Mouse (Mus musculus) testis, postnatal 14 days (tissue): ENCODE results near the gene Hist2h2ab.
"Not testable (repeated sequence)": the region's sequence is repeated elsewhere in the genome, so short reads cannot be mapped to it uniquely, and the experiment has no call there.

Source experiments
- DNase-seq: peaks from one replicate; pipeline ENCODE4 v3.0.0; 2021; ENCODE audit warnings: low spot score

The Hist2h2ab gene

GRCm38 (mm10) chr3:96219661-96220130, at the start of gene Hist2h2ab, which contains the start of gene Bola1:
Gene Hist2h2ab (plus strand): TSS chr3:96219865.
Gene Bola1 (minus strand): TSS chr3:96219709.
- peak; percentile 64 for DNase-seq

GRCm38 (mm10) chr3:96170276-96170675, 49.4 kb upstream of the Hist2h2ab start:
- no peak for DNase-seq

GRCm38 (mm10) chr3:96170976-96171545, 48.6 kb upstream of the Hist2h2ab start:
- no peak for DNase-seq

- no peak for DNase-seq
These were observed 48.0 kb upstream of the Hist2h2ab start for GRCm38 (mm10) chr3:96171583-96172196.

GRCm38 (mm10) chr3:96172197-96173178, 47.2 kb upstream of the Hist2h2ab start, which contains the start of gene Sf3b4:
Gene Sf3b4 (plus strand): TSS chr3:96172332.
- peak; percentile 87 for DNase-seq

GRCm38 (mm10) chr3:96173185-96173584, 46.5 kb upstream of the Hist2h2ab start:
- no peak for DNase-seq

- not testable (repeated sequence) for DNase-seq
These were observed 45.6 kb upstream of the Hist2h2ab start for GRCm38 (mm10) chr3:96174042-96174441.

GRCm38 (mm10) chr3:96175251-96175650, 44.4 kb upstream of the Hist2h2ab start:
- no peak for DNase-seq

GRCm38 (mm10) chr3:96178427-96178826, 41.2 kb upstream of the Hist2h2ab start:
- no peak for DNase-seq

GRCm38 (mm10) chr3:96178902-96179301, 40.8 kb upstream of the Hist2h2ab start:
- no peak for DNase-seq

- DNase-seq = no peak
These were observed 40.1 kb upstream of the Hist2h2ab start for GRCm38 (mm10) chr3:96179531-96179930.

GRCm38 (mm10) chr3:96180727-96181477, 38.8 kb upstream of the Hist2h2ab start, which contains the start of gene Sv2a:
Gene Sv2a (plus strand): TSS chr3:96181151.
- peak; percentile 29 for DNase-seq

- no peak for DNase-seq
These were observed 37.9 kb upstream of the Hist2h2ab start for GRCm38 (mm10) chr3:96181510-96182381.

GRCm38 (mm10) chr3:96182382-96182776, 37.3 kb upstream of the Hist2h2ab start:
- no peak for DNase-seq

GRCm38 (mm10) chr3:96192977-96193376, 26.7 kb upstream of the Hist2h2ab start:
- DNase-seq = no peak

GRCm38 (mm10) chr3:96194966-96195365, 24.7 kb upstream of the Hist2h2ab start:
- DNase-seq = no peak

- no peak for DNase-seq
These were observed 23.9 kb upstream of the Hist2h2ab start for GRCm38 (mm10) chr3:96195616-96196313.

GRCm38 (mm10) chr3:96196437-96197128, 23.1 kb upstream of the Hist2h2ab start:
- DNase-seq = no peak

- DNase-seq = peak; percentile 87
These were observed 22.4 kb upstream of the Hist2h2ab start for GRCm38 (mm10) chr3:96197129-96197749.
